Comparison of ENCODE assay signal across 9 mouse cellular contexts in genomic region chr2:25333569-25333968, GRCm38 (mm10). TPM values are rescaled to one million over a fixed set of nuclear protein-coding genes. Genes with fewer than 3 reads are reported as not detected.
DNase-seq lines count a peak whose midpoint lies in the region; ATAC-seq and TF ChIP-seq lines count a peak whose summit lies in the region.
"Had no signal": no experiment of that assay in that cellular context is flagged by ENCODE, and none has a peak within 500 bp of the region (broad histone marks: within the 10 kb centered on the region; RNA-seq: fewer than 3 reads in every experiment).

No protein-coding gene starts in this region.

- peak overlapping the region; percentile 95 for H3K4me3 ChIP-seq in kidney, embryonic 14.5 days (ENCODE audit: low read length)
- H3K4me3 ChIP-seq in cortical plate, adult 2 months (ENCODE audit: insufficient read depth, low read length), result peak overlapping the region; percentile 46; the same call in 1 of the 2 replicates
- H3K4me3 ChIP-seq in hindbrain, embryonic 16.5 days (ENCODE audit: low read length), result peak overlapping the region; percentile 94
- peak overlapping the region; percentile 92 for H3K4me3 ChIP-seq in midbrain, embryonic 14.5 days (replicated peaks; ENCODE audit: low read depth, low read length)
- H3K4me3 ChIP-seq in cerebellum, adult 2 months (replicated peaks; ENCODE audit: insufficient read depth, low read depth, low read length), result no peak overlapping the region

- peaks cover 10% of the 10 kb centered on the region for H3K4me1 ChIP-seq in kidney, embryonic 14.5 days (ENCODE audit: control insufficient read depth, insufficient read depth, low read length)
- peaks cover 2% of the 10 kb centered on the region; the same call in 1 of the 2 replicates for H3K4me1 ChIP-seq in cortical plate, adult 2 months (ENCODE audit: control insufficient read depth, insufficient read depth, low read length)
- H3K4me1 ChIP-seq in hindbrain, embryonic 16.5 days (ENCODE audit: control insufficient read depth, insufficient read depth, low read depth, low read length), result peaks cover 15% of the 10 kb centered on the region
- H3K4me1 ChIP-seq in midbrain, embryonic 14.5 days (ENCODE audit: control insufficient read depth, insufficient read depth, low read length), result peaks cover 11% of the 10 kb centered on the region
- H3K4me1 ChIP-seq in cerebellum, adult 2 months (ENCODE audit: control insufficient read depth, insufficient read depth, low read length), result peaks cover 4% of the 10 kb centered on the region; the same call in 1 of the 2 replicates

- H3K27ac ChIP-seq in kidney, embryonic 14.5 days (ENCODE audit: low read depth, low read length), result no peak overlapping the region
- no peak overlapping the region for H3K27ac ChIP-seq in cortical plate, adult 2 months (ENCODE audit: insufficient read depth, low read length)
- H3K27ac ChIP-seq in hindbrain, embryonic 16.5 days (ENCODE audit: low read depth, low read length), result no peak overlapping the region
- H3K27ac ChIP-seq in midbrain, embryonic 14.5 days (replicated peaks; ENCODE audit: low read depth, low read length), result no peak overlapping the region
- no peak overlapping the region for H3K27ac ChIP-seq in cerebellum, adult 2 months (ENCODE audit: insufficient read depth, low read length)

- peak overlapping the region; percentile 80 for H3K4me2 ChIP-seq in kidney, embryonic 14.5 days (replicated peaks; ENCODE audit: low read depth, low read length)
- H3K4me2 ChIP-seq in hindbrain, embryonic 16.5 days (ENCODE audit: low read length), result peak overlapping the region; percentile 96
- peak overlapping the region; percentile 93 for H3K4me2 ChIP-seq in midbrain, embryonic 14.5 days (ENCODE audit: low read length)

- no peak for ATAC-seq in kidney, embryonic 14.5 days (ENCODE audit: low FRiP score, low TSS enrichment)
- ATAC-seq in hindbrain, embryonic 16.5 days, result no peak
- ATAC-seq in midbrain, embryonic 14.5 days (ENCODE audit: low FRiP score, low TSS enrichment), result no peak
- no peak for ATAC-seq in CD4-positive, CD25-positive, alpha-beta regulatory T cell, adult 4 months

- H3K9me3 ChIP-seq in kidney, embryonic 14.5 days (ENCODE audit: control insufficient read depth, low read length), result no peaks in the 10 kb centered on the region
- H3K9me3 ChIP-seq in hindbrain, embryonic 16.5 days (ENCODE audit: control insufficient read depth, low read length), result no peaks in the 10 kb centered on the region
- no peaks in the 10 kb centered on the region for H3K9me3 ChIP-seq in midbrain, embryonic 14.5 days (ENCODE audit: control insufficient read depth, low read length)

- H3K36me3 ChIP-seq in kidney, embryonic 14.5 days (ENCODE audit: control insufficient read depth, insufficient read depth, low read length), result peaks cover 47% of the 10 kb centered on the region
- H3K36me3 ChIP-seq in hindbrain, embryonic 16.5 days (ENCODE audit: control insufficient read depth, insufficient read depth, low read length), result peaks cover 21% of the 10 kb centered on the region
- peaks cover 50% of the 10 kb centered on the region for H3K36me3 ChIP-seq in midbrain, embryonic 14.5 days (ENCODE audit: control insufficient read depth, insufficient read depth, low read length)

- H3K9ac ChIP-seq in kidney, embryonic 14.5 days (ENCODE audit: low read depth, low read length), result peak overlapping the region; percentile 95; the same call in 1 of the 2 replicates
- H3K9ac ChIP-seq in hindbrain, embryonic 16.5 days (ENCODE audit: low read depth, low read length), result peak overlapping the region; percentile 96
- H3K9ac ChIP-seq in midbrain, embryonic 14.5 days (replicated peaks; ENCODE audit: low read length), result peak overlapping the region; percentile 83

- DNase-seq in kidney, adult 9 months, result no peak
- no peak for DNase-seq in midbrain, embryonic 14.5 days
- DNase-seq in spleen, adult 18-20 months, result no peak
- no peak for DNase-seq in cerebellum, adult 2 months
- DNase-seq: right cerebral cortex, postnatal 25 days had no signal

- WGBS in kidney, embryonic 14.5 days, result 84% methylated on average over 2 of the region's 2 CpGs
- 72% methylated on average over 2 of the region's 2 CpGs for WGBS in hindbrain, embryonic 16.5 days
- WGBS in midbrain, embryonic 14.5 days, result 89% methylated on average over 2 of the region's 2 CpGs
- 78% methylated on average over 2 of the region's 2 CpGs for whole genome bisulfite sequencing in cerebellum, adult 2 months

- no peaks in the 10 kb centered on the region for H3K27me3 ChIP-seq in kidney, embryonic 14.5 days (ENCODE audit: control insufficient read depth, insufficient read depth, low read length)
- H3K27me3 ChIP-seq in hindbrain, embryonic 16.5 days (replicated peaks; ENCODE audit: control insufficient read depth, insufficient read depth, low read length), result no peaks in the 10 kb centered on the region
- H3K27me3 ChIP-seq in midbrain, embryonic 14.5 days (ENCODE audit: control insufficient read depth, insufficient read depth, low read length), result no peaks in the 10 kb centered on the region
- no peaks in the 10 kb centered on the region for H3K27me3 ChIP-seq in cerebellum, adult 2 months (ENCODE audit: control insufficient read depth, insufficient read depth, low read length)

- no peak for TF ChIP-seq CTCF in cortical plate, adult 2 months (IDR thresholded peaks at IDR 0.05; ENCODE audit: extremely low read depth, insufficient read depth, low read length)
- no peak for TF ChIP-seq CTCF in cerebellum, adult 2 months (IDR thresholded peaks at IDR 0.05; ENCODE audit: borderline replicate concordance, insufficient read depth, low read depth, low read length)

- TF ChIP-seq POLR2A in cortical plate, adult 2 months (IDR thresholded peaks at IDR 0.05; ENCODE audit: extremely low read depth, insufficient read depth, low read length), result no peak
- no peak for TF ChIP-seq POLR2A in cerebellum, adult 2 months (IDR thresholded peaks at IDR 0.05; ENCODE audit: borderline replicate concordance, insufficient read depth, low read length)

RNA-seq across cellular contexts. Expression of gene Man1b1, which starts 1.4 kb away (rescaled TPM):
- 89.9 and 106 TPM in 2 replicates for polyA plus RNA-seq in kidney, embryonic 14.5 days (2014; fragmentation: Nextera tagmentation; extraction: Ambion mirVana)
- polyA plus RNA-seq in cortical plate, adult 2 months (2012; rRNA removed), result 27.0 and 28.4 TPM in 2 replicates
- polyA plus RNA-seq in hindbrain, embryonic 16.5 days (2015; fragmentation: Nextera tagmentation; extraction: Ambion mirVana), result 41.6 and 48.3 TPM in 2 replicates
- polyA plus RNA-seq in midbrain, embryonic 14.5 days (2014; fragmentation: Nextera tagmentation; extraction: Ambion mirVana), result 71.2 and 78.7 TPM in 2 replicates
- 10 to 100 TPM; 21.7 to 32.4 TPM for polyA plus RNA-seq in CD4-positive, CD25-positive, alpha-beta regulatory T cell, adult 4 months (2017; shearing (Covaris generic))
- 33.2 and 34.1 TPM in 2 replicates for polyA plus RNA-seq in cerebellum, adult 2 months (2012; rRNA removed)

RNA-seq across cellular contexts. Expression of gene Grin1, which starts 14.6 kb away (rescaled TPM):
- polyA plus RNA-seq in kidney, embryonic 14.5 days (2014; fragmentation: Nextera tagmentation; extraction: Ambion mirVana), result 0.32 and 0.64 TPM in 2 replicates
- 336 and 340 TPM in 2 replicates for polyA plus RNA-seq in cortical plate, adult 2 months (2012; rRNA removed)
- polyA plus RNA-seq in hindbrain, embryonic 16.5 days (2015; fragmentation: Nextera tagmentation; extraction: Ambion mirVana), result 56.9 and 65.8 TPM in 2 replicates
- polyA plus RNA-seq in midbrain, embryonic 14.5 days (2014; fragmentation: Nextera tagmentation; extraction: Ambion mirVana), result 40.5 and 41.3 TPM in 2 replicates
- not detected for polyA plus RNA-seq in CD4-positive, CD25-positive, alpha-beta regulatory T cell, adult 4 months (2017; shearing (Covaris generic))
- 282 and 290 TPM in 2 replicates for polyA plus RNA-seq in cerebellum, adult 2 months (2012; rRNA removed)

RNA-seq across cellular contexts. Expression of gene Dpp7, which starts 22.6 kb away (rescaled TPM):
- 15.4 and 16.2 TPM in 2 replicates for polyA plus RNA-seq in kidney, embryonic 14.5 days (2014; fragmentation: Nextera tagmentation; extraction: Ambion mirVana)
- polyA plus RNA-seq in cortical plate, adult 2 months (2012; rRNA removed), result 59.8 and 69.1 TPM in 2 replicates
- polyA plus RNA-seq in hindbrain, embryonic 16.5 days (2015; fragmentation: Nextera tagmentation; extraction: Ambion mirVana), result 26.4 and 27.8 TPM in 2 replicates
- 19.2 and 19.8 TPM in 2 replicates for polyA plus RNA-seq in midbrain, embryonic 14.5 days (2014; fragmentation: Nextera tagmentation; extraction: Ambion mirVana)
- polyA plus RNA-seq in CD4-positive, CD25-positive, alpha-beta regulatory T cell, adult 4 months (2017; shearing (Covaris generic)), result 10 to 100 TPM; 15.5 to 24.6 TPM
- 63.1 and 71.2 TPM in 2 replicates for polyA plus RNA-seq in cerebellum, adult 2 months (2012; rRNA removed)

RNA-seq across cellular contexts. Expression of gene Uap1l1, which starts 31.9 kb away (rescaled TPM):
- 19.3 and 25.0 TPM in 2 replicates for polyA plus RNA-seq in kidney, embryonic 14.5 days (2014; fragmentation: Nextera tagmentation; extraction: Ambion mirVana)
- 16.6 and 20.4 TPM in 2 replicates for polyA plus RNA-seq in cortical plate, adult 2 months (2012; rRNA removed)
- polyA plus RNA-seq in hindbrain, embryonic 16.5 days (2015; fragmentation: Nextera tagmentation; extraction: Ambion mirVana), result 8.8 and 10.9 TPM in 2 replicates
- 2.6 and 5.3 TPM in 2 replicates for polyA plus RNA-seq in midbrain, embryonic 14.5 days (2014; fragmentation: Nextera tagmentation; extraction: Ambion mirVana)
- polyA plus RNA-seq in CD4-positive, CD25-positive, alpha-beta regulatory T cell, adult 4 months (2017; shearing (Covaris generic)), result 10 to 100 TPM; 18.0 to 18.8 TPM
- polyA plus RNA-seq in cerebellum, adult 2 months (2012; rRNA removed), result 19.0 and 22.1 TPM in 2 replicates

RNA-seq across cellular contexts. Expression of gene Sapcd2, which starts 38.6 kb away (rescaled TPM):
- polyA plus RNA-seq in kidney, embryonic 14.5 days (2014; fragmentation: Nextera tagmentation; extraction: Ambion mirVana), result 45.1 and 47.2 TPM in 2 replicates
- polyA plus RNA-seq in cortical plate, adult 2 months (2012; rRNA removed), result 4.0 and 4.4 TPM in 2 replicates
- polyA plus RNA-seq in hindbrain, embryonic 16.5 days (2015; fragmentation: Nextera tagmentation; extraction: Ambion mirVana), result 15.7 and 17.2 TPM in 2 replicates
- polyA plus RNA-seq in midbrain, embryonic 14.5 days (2014; fragmentation: Nextera tagmentation; extraction: Ambion mirVana), result 13.0 and 15.4 TPM in 2 replicates
- polyA plus RNA-seq in CD4-positive, CD25-positive, alpha-beta regulatory T cell, adult 4 months (2017; shearing (Covaris generic)), result 1 to 10 TPM in 1 of 2 experiments, under 1 TPM in 1; 0.58 to 1.2 TPM
- polyA plus RNA-seq in cerebellum, adult 2 months (2012; rRNA removed), result 4.4 and 4.7 TPM in 2 replicates

Comparison
In these comparisons a context has a peak if more than half of its experiments do, and no peak if none do; other contexts are left out.
1. RNA of gene Grin1, which starts 14.6 kb away (polyA plus RNA-seq): 336 to 340 TPM in cortical plate, adult 2 months, 282 to 290 TPM in cerebellum, adult 2 months, 56.9 to 65.8 TPM in hindbrain, embryonic 16.5 days and 40.5 to 41.3 TPM in midbrain, embryonic 14.5 days; 0.32 to 0.64 TPM in kidney, embryonic 14.5 days and not detected in CD4-positive, CD25-positive, alpha-beta regulatory T cell, adult 4 months; every median in the first group is over 10 times any median in the second.
2. Peak in every context shown above with its lines, with median percentiles within 50 percentile points of each other: H3K4me2 ChIP-seq and H3K9ac ChIP-seq.